8 mouse cellular contexts compared by ENCODE assay signal in the genomic region with DNA sequence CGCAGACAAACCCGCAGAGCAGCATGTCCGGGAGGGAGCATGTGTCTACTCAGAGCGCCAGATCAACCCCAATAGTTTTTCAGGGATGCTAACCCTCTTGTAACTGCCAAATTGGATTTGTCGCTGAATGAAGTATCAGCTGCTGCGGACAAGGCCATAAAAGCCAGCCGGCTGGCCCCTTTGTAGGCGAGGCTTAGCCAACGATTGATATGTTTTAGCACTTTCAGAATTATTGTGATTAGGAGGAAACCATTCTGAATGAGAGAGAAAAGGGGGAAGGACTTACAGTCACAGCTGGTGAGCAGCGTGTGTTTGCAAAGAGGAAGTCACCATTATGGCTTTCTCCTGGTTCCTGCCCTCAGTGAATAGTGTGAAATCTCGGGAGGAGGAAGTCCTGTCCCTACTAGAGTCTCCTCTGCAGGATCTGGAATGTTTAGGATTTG.
DNase-seq lines count a peak whose midpoint lies in the region; ATAC-seq and TF ChIP-seq lines count a peak whose summit lies in the region.

No protein-coding gene starts in this region.

- no peaks in the 10 kb centered on the region for H3K36me3 ChIP-seq in lung, postnatal 0 days (ENCODE audit: insufficient read depth, low read length)
- no peaks in the 10 kb centered on the region for H3K36me3 ChIP-seq in forebrain, postnatal 0 days (ENCODE audit: insufficient read depth)
- H3K36me3 ChIP-seq in limb, embryonic 12.5 days: no peaks in the 10 kb centered on the region

- no peak for ATAC-seq in lung, postnatal 0 days
- peak; percentile 10; the same call in 1 of the 2 replicates for ATAC-seq in forebrain, postnatal 0 days
- no peak for ATAC-seq in limb, embryonic 12.5 days (ENCODE audit: insufficient number of reproducible peaks, insufficient read depth, low FRiP score, low TSS enrichment, low read depth)

- H3K27me3 ChIP-seq in lung, postnatal 0 days (replicated peaks; ENCODE audit: insufficient read depth, low read length): no peaks in the 10 kb centered on the region
- H3K27me3 ChIP-seq in forebrain, postnatal 0 days (ENCODE audit: insufficient read depth, low read length): no peaks in the 10 kb centered on the region
- H3K27me3 ChIP-seq in limb, embryonic 12.5 days: no peaks in the 10 kb centered on the region

- H3K4me1 ChIP-seq in lung, postnatal 0 days (ENCODE audit: insufficient read depth, low read depth, low read length): peaks cover 29% of the 10 kb centered on the region
- peaks cover 28% of the 10 kb centered on the region for H3K4me1 ChIP-seq in forebrain, postnatal 0 days (ENCODE audit: insufficient read depth)
- H3K4me1 ChIP-seq in limb, embryonic 12.5 days (replicated peaks): peaks cover 92% of the 10 kb centered on the region

- 10% methylated on average over 11 of the region's 11 CpGs for WGBS in lung, postnatal 0 days
- WGBS in forebrain, postnatal 0 days: 12% methylated on average over 11 of the region's 11 CpGs
- WGBS in limb, embryonic 12.5 days: 8% methylated on average over 11 of the region's 11 CpGs

- no peaks in the 10 kb centered on the region for H3K9me3 ChIP-seq in lung, postnatal 0 days (ENCODE audit: low read length)
- H3K9me3 ChIP-seq in forebrain, postnatal 0 days (ENCODE audit: low read length): no peaks in the 10 kb centered on the region
- H3K9me3 ChIP-seq in limb, embryonic 12.5 days: no peaks in the 10 kb centered on the region

- peak overlapping the region; percentile 83 for H3K27ac ChIP-seq in lung, postnatal 0 days (ENCODE audit: low read length)
- peak overlapping the region; percentile 74 for H3K27ac ChIP-seq in forebrain, postnatal 0 days (ENCODE audit: low read depth, low read length)
- peak overlapping the region; percentile 91 for H3K27ac ChIP-seq in limb, embryonic 12.5 days

- no peak for TF ChIP-seq CTCF in lung, postnatal 0 days (IDR thresholded peaks at IDR 0.05)
- TF ChIP-seq CTCF in forebrain, postnatal 0 days (IDR thresholded peaks at IDR 0.05; ENCODE audit: low read depth): no peak

- TF ChIP-seq EP300 in lung, postnatal 0 days (IDR thresholded peaks at IDR 0.05): no peak

- intact Hi-C loops in left cerebral cortex, postnatal 36 days (cut with DNase I): no loop called here

- no peak overlapping the region for H3K4me3 ChIP-seq in lung, postnatal 0 days (ENCODE audit: low read depth, low read length)
- no peak overlapping the region for H3K4me3 ChIP-seq in forebrain, postnatal 0 days (ENCODE audit: low read depth, low read length)
- no peak overlapping the region for H3K4me3 ChIP-seq in limb, embryonic 12.5 days (replicated peaks)

- DNase-seq in lung, postnatal 0 days (ENCODE audit: low spot score): peak; percentile 54
- no peak for DNase-seq in lung, postnatal 14 days
- DNase-seq in forebrain, postnatal 0 days: peak; percentile 45
- peak; percentile 80 for DNase-seq in retina, postnatal 1 day
- DNase-seq in left cerebral cortex, adult 11 months (ENCODE audit: low spot score): no peak
- DNase-seq in thymus, postnatal 36 days: no peak
- DNase-seq in left cerebral cortex, postnatal 36 days (ENCODE audit: low spot score in 2 of 2): no peak

- no peak overlapping the region for H3K4me2 ChIP-seq in lung, postnatal 0 days (replicated peaks; ENCODE audit: low read depth, low read length)
- no peak overlapping the region for H3K4me2 ChIP-seq in forebrain, postnatal 0 days (ENCODE audit: low read depth)
- peak overlapping the region; percentile 47 for H3K4me2 ChIP-seq in limb, embryonic 12.5 days

- no peak overlapping the region for H3K9ac ChIP-seq in lung, postnatal 0 days (replicated peaks; ENCODE audit: low read depth)
- no peak overlapping the region for H3K9ac ChIP-seq in forebrain, postnatal 0 days
- H3K9ac ChIP-seq in limb, embryonic 12.5 days (replicated peaks): no peak overlapping the region

Comparison
In these comparisons a context has a peak if more than half of its experiments do, and no peak if none do; other contexts are left out.
1. DNase-seq: peak in lung, postnatal 0 days (single experiment), forebrain, postnatal 0 days (single experiment) and retina, postnatal 1 day (single experiment); none in lung, postnatal 14 days (single experiment), left cerebral cortex, adult 11 months (single experiment), thymus, postnatal 36 days (0 of 2) and left cerebral cortex, postnatal 36 days (0 of 2).
2. Peak in every context shown above with its lines, with median percentiles within 50 percentile points of each other: H3K27ac ChIP-seq.